Mouse (Mus musculus) limb, embryonic 11.5 days (tissue): ENCODE results near the gene Cmtr1. TPM values are rescaled to one million over a fixed set of nuclear protein-coding genes. Genes with fewer than 3 reads are reported as not detected.
"Not testable (repeated sequence)": the region's sequence is repeated elsewhere in the genome, so short reads cannot be mapped to it uniquely, and the experiment has no call there.

Experiments used
- ATAC-seq: fragments of 200-750 bp; cut with Nextera tagmentation; 2 replicates; pipeline ENCODE4 v1.8.0; 2017; ENCODE audit warnings: low read depth; ENCODE audit not compliant: insufficient number of reproducible peaks, low FRiP score, low TSS enrichment
- DNase-seq: peaks from one replicate; pipeline ENCODE4 v3.0.0-alpha.2; 2015; ENCODE audit warnings: low spot score
- H3K27ac ChIP-seq: fragments of 300-500 bp; sonication (generic); replicated peaks from 2 replicates; pipeline ENCODE4 v1.5.1; 2014; ENCODE audit warnings: low read depth, mild to moderate bottlenecking, low read length
- H3K27me3 ChIP-seq: fragments of 300-500 bp; sonication (generic); 2 replicates; pipeline ENCODE4 v1.6.1; 2014; ENCODE audit warnings: mild to moderate bottlenecking, low read length, mixed read lengths; ENCODE audit not compliant: control insufficient read depth, insufficient read depth
- H3K36me3 ChIP-seq: fragments of 300-500 bp; sonication (generic); 2 replicates; pipeline ENCODE4 v1.6.1; 2014; ENCODE audit warnings: mild to moderate bottlenecking, low read length, moderate library complexity, mixed read lengths; ENCODE audit not compliant: control insufficient read depth, insufficient read depth
- H3K4me1 ChIP-seq: fragments of 300-500 bp; sonication (generic); 2 replicates; pipeline ENCODE4 v1.6.1; 2014; ENCODE audit warnings: low read length, mixed read lengths; ENCODE audit not compliant: control insufficient read depth, insufficient read depth
- H3K4me2 ChIP-seq: fragments of 300-500 bp; sonication (generic); 2 replicates; pipeline ENCODE4 v1.6.1; 2014; ENCODE audit warnings: low read depth, mild to moderate bottlenecking, moderate library complexity; ENCODE audit not compliant: severe bottlenecking
- H3K4me3 ChIP-seq: fragments of 300-500 bp; sonication (generic); 2 replicates; pipeline ENCODE4 v1.5.1; 2014; ENCODE audit warnings: low read depth, low read length
- H3K9ac ChIP-seq: fragments of 300-500 bp; sonication (generic); 2 replicates; pipeline ENCODE4 v1.6.1; 2014; ENCODE audit warnings: mild to moderate bottlenecking, low read length
- H3K9me3 ChIP-seq: fragments of 300-500 bp; sonication (generic); 2 replicates; pipeline ENCODE4 v1.6.1; 2016; ENCODE audit warnings: low read length; ENCODE audit not compliant: control insufficient read depth
- WGBS: fragments of 180-500 bp; shearing (Covaris S2); extraction: QIAGEN DNeasy Blood & Tissue Kit; methylation state at CpG from one replicate; pipeline ENCODE4 v1.1.7; 2014; 5-methylcytosine and 5-hydroxymethylcytosine counted together
- polyA plus RNA-seq: library from polyadenylated mRNA; unstranded; fragments of >200 nt; fragmentation: Nextera tagmentation; extraction: Ambion mirVana; gene quantifications from 2 replicates; pipeline ENCODE4 v1.2.1, GENCODE M21; 2014

Gene Cmtr1
- 117 and 125 TPM in 2 replicates for polyA plus RNA-seq

DNA sequence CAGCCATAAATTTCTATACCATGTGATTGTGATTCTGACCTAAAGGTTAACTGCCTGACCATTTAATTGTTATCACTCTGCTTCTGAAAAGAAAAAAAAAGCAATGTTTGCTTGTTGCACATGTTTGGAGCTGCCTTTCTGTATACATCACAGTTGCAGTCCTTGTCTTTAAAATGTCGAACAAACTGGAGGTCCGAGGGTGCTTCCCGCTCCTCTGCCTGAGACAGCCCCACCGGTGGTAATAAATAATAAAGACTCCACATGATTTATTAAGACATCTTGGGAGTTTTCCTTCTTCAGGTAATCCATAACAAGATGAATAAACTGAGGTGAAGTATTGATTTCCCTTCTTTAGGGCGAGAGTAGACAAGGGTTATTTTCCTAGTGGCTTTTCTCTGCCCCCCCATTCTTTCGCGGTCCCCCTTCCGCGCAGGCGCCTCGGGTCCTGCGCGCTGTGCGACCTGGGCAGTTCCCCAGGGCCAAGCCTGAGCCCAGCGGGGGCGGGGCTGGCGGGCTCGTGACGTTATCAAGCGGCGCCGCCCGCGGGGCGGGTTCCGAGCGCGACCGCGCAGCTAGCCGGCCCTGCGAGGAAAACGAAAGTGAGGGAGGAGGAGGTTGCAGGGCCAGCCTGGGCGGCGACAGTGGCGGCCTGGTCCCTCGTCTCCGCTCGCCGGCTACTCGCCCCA lies at the start of gene Cmtr1:
TSS of gene Cmtr1 (plus strand) at position 520 of the 686 bp plus-strand sequence.
- under 1% methylated on average over 41 of the region's 41 CpGs for WGBS
- Histone ChIP-seq H3K9me3 (no peaks in the 10 kb centered on the region), H3K4me1 (0 out of 2 replicates have a peak, but pooled peaks cover 4% of the 10 kb centered on the region), H3K27ac (peak within 1 kb of the TSS; percentile 80), H3K27me3 (no peaks in the 10 kb centered on the region), H3K36me3 (0 out of 2 replicates have a peak, but pooled peaks cover 2% of the 10 kb centered on the region), H3K4me2 (peak within 1 kb of the TSS; percentile 75), H3K9ac (peak within 1 kb of the TSS; percentile 96), H3K4me3 (peak within 1 kb of the TSS; percentile 99)
- peak; percentile 97 for DNase-seq
- peak; percentile 95 for ATAC-seq

DNA sequence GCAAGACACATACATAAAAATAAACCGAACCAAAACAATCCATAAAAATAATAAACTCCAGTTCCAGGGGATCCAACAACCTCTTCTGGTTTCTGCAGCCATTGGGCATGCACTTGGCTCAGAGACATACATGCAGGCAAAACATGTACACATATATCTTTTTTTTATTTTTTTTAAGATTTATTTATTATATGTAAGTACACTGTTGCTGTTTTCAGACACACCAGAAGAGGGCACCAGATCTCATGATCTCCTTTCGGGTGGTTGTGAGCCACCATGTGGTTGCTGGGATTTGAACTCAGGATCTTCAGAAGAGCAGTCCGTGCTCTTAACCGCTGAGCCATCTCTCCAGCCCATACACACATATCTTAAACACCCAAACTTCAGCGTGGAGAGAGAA lies 46.9 kb upstream of the Cmtr1 start:
- not testable (repeated sequence) for H3K4me3 ChIP-seq, H3K9me3 ChIP-seq, H3K36me3 ChIP-seq, H3K27me3 ChIP-seq, H3K4me1 ChIP-seq, DNase-seq, ATAC-seq, H3K9ac ChIP-seq, H3K27ac ChIP-seq, H3K4me2 ChIP-seq
- WGBS, result 88% methylated on average over 5 of the region's 5 CpGs

DNA sequence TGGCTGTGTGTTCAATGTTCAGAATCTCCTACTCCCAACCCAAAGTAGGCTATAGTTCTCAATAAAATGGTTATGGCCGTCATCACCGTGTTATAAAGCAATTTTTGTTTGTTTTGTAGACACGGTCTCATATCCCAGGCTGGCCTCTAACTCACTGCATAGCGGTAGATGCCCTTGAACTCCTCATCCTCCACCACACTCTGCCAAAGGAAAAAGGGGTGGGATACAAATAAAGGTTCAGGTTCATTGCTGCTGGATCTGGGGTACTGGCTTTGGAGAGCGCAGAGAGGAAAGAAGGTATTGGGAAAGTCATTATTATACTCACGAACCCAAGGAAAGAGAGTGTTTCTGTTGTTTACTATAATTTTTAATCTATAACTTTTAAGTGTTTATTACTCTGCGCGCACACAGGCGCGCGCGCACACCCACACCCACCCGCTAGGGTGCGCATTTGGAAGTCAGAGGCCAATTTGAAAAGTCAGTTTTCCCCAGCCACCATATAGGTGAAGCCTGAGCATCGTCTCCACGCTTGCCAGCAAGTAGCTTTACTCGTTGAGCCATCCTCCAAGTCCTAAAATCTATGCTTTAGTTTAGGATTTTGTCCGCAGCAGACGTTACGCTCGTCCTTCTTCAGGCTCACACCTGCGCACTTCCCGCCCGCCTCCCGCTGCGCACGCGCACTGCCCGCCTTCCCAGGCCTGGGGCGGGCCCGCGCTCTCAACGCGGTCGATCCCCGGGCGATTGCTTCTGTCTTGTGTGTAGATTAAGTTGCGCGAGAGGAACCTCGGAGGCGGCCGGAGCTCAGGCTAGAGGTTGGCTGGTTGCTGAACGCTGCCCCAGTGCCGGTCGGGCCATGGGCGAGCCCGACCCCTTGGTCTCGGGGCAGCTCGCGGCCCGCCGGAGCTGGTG lies 46.0 kb upstream of the Cmtr1 start, which contains the start of the genes Rnf8 and Gm28043:
TSS of gene Rnf8 (plus strand) at position 676 of the 909 bp plus-strand sequence.
TSS of gene Gm28043 (plus strand) at position 762 of the 909 bp plus-strand sequence.
- Histone ChIP-seq H3K4me3 (peak within 1 kb of the TSS; percentile 97), H3K36me3 (no peaks in the 10 kb centered on the region; the same call in 1 of the 2 replicates), H3K27me3 (no peaks in the 10 kb centered on the region), H3K4me2 (peak within 1 kb of the TSS; percentile 90), H3K27ac (peak within 1 kb of the TSS; percentile 95), H3K4me1 (peaks cover 10% of the 10 kb centered on the region; the same call in 1 of the 2 replicates), H3K9me3 (no peaks in the 10 kb centered on the region), H3K9ac (peak within 1 kb of the TSS; percentile 98)
- peak; percentile 96 for DNase-seq
- WGBS, result 2% methylated on average over 52 of the region's 52 CpGs
- ATAC-seq, result peak; percentile 87

DNA sequence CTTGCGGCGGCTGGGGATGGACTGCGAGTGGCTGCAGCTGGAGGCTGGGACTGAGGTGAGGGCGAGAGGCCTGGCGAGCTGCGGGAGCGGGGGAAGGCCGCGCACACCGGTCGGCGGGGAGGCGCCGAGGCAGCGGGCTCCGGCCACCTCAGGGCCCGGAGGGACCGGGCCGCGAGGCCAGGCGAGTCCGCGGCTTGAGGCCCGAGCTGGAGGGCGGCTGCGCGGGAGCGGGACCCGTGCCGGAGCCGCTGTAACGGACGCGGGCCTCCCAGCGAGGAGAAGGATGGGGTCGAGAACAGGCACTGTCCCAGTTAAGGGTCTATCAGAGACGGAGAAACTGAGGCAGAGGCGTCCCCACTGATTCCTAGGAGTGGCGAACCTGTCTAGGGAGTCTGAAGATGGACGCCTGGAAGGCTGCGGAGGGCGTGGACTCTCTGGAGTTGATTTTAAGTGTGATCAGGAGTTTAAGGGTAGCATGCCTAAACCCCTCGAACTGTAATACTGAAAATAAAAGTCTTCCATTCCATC lies 45.3 kb upstream of the Cmtr1 start:
- peaks cover 2% of the 10 kb centered on the region; the same call in 1 of the 2 replicates for H3K36me3 ChIP-seq
- H3K9me3 ChIP-seq, result no peaks in the 10 kb centered on the region
- under 1% methylated on average over 41 of the region's 43 CpGs for WGBS
- H3K27ac ChIP-seq, result peak overlapping the region; percentile 95
- peak overlapping the region; percentile 90 for H3K4me2 ChIP-seq
- H3K4me1 ChIP-seq, result peaks cover 10% of the 10 kb centered on the region; the same call in 1 of the 2 replicates
- peak overlapping the region; percentile 97 for H3K4me3 ChIP-seq
- ATAC-seq, result peak; percentile 9; the same call in 1 of the 2 replicates
- no peaks in the 10 kb centered on the region for H3K27me3 ChIP-seq
- H3K9ac ChIP-seq, result peak overlapping the region; percentile 98
- DNase-seq, result peak; percentile 48

DNA sequence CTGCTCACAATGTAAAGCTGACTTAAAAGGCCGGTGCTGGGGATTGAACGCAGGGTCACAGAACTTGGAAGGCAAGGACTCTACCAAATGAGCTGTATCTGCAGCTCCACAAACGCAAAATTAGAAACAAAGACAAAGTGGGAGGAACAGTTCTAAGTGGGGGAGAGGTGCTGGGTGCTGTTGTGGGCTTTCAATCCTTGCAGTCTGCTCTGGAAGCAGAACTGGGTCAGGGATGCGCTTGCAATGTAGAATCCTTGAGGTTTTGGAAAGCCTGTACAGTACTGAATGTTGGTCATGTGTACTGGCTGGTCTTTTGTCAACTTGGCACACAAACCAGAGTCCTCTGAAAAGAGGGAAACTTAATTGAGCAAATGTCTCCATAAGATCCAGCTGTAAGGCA lies 44.8 kb upstream of the Cmtr1 start:
- no peak for DNase-seq
- H3K9me3 ChIP-seq, result no peaks in the 10 kb centered on the region
- WGBS, result 12% methylated on average over 4 of the region's 4 CpGs
- no peak for ATAC-seq
- peak overlapping the region; percentile 90 for H3K4me2 ChIP-seq
- peaks cover 10% of the 10 kb centered on the region; the same call in 1 of the 2 replicates for H3K4me1 ChIP-seq
- peak overlapping the region; percentile 98 for H3K9ac ChIP-seq
- peaks cover 2% of the 10 kb centered on the region; the same call in 1 of the 2 replicates for H3K36me3 ChIP-seq
- no peaks in the 10 kb centered on the region for H3K27me3 ChIP-seq
- H3K27ac ChIP-seq, result no peak overlapping the region
- H3K4me3 ChIP-seq, result peak overlapping the region; percentile 97

DNA sequence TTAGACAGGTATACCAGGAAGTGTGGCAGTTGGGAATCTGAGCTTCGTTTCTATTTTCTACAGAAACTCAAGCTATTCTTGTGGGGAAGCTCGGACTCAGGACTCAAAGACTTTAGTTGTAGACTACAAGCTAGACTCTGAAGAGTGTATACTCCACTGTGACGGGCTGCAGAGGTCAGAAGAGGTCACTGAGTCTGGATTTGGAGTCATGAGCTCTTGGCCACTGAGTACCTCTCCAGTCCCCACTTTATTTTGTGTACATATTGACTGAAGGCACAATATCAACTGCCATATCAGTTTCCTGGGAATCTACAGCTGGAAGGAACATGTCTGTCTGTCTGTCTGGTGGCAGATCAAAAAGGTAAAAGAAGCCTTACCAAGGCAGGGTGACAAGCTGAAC lies 41.2 kb upstream of the Cmtr1 start:
- no peaks in the 10 kb centered on the region for H3K27me3 ChIP-seq
- H3K4me2 ChIP-seq, result no peak overlapping the region
- no peak overlapping the region for H3K4me3 ChIP-seq
- H3K9ac ChIP-seq, result no peak overlapping the region
- H3K36me3 ChIP-seq, result peaks cover 17% of the 10 kb centered on the region
- no peak for ATAC-seq
- no peaks in the 10 kb centered on the region for H3K9me3 ChIP-seq
- DNase-seq, result no peak
- H3K4me1 ChIP-seq, result peaks cover 10% of the 10 kb centered on the region; the same call in 1 of the 2 replicates
- H3K27ac ChIP-seq, result no peak overlapping the region
- WGBS, result 86% methylated on average over 3 of the region's 3 CpGs

DNA sequence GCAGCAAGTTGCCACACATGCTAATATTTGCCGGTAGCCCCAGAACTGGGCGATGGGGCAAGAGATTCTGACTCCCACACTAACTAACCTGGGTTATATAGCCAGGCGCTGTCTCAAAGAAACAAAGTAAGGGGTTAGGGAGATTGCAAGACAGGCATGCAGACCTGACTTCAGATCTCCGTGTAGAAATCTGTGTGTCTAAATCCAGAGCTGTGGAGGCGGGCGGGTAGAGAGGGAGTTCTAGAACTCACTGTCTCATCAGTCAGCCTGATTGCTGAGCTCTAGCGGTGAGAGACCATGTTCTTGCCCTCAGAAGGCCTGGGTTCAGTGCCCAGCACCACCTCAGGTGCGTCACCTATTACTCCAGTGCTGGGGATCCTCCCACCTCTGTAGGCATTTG lies 36.9 kb upstream of the Cmtr1 start:
- no peak overlapping the region for H3K27ac ChIP-seq
- H3K4me2 ChIP-seq, result no peak overlapping the region
- H3K4me1 ChIP-seq, result no peaks in the 10 kb centered on the region
- no peaks in the 10 kb centered on the region for H3K27me3 ChIP-seq
- no peak overlapping the region for H3K4me3 ChIP-seq
- ATAC-seq (no peak), DNase-seq (no peak)
- no peaks in the 10 kb centered on the region for H3K9me3 ChIP-seq
- peaks cover 33% of the 10 kb centered on the region for H3K36me3 ChIP-seq
- WGBS, result 92% methylated on average over 8 of the region's 8 CpGs
- H3K9ac ChIP-seq, result no peak overlapping the region

DNA sequence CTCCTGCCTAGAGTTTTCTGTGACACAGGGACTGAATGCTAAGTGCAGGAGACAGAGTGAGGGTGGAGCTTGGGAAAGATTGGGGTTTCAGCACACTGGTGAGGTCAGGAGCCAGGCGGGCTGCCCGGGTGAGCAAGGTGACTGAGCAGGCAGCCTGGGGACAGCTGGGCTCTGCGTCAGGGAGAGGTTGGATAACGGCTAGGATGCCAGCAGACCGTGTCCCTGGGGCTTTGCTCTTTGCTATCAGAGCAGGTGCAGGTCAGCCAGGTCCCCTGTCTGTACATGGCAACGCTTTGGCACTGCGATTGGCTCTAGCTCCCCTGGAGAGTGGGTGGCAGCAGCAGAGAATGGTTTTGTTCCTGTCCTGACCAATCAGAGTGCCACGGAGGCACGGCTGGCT lies 33.1 kb upstream of the Cmtr1 start:
- 95% methylated on average over 9 of the region's 9 CpGs for WGBS
- Histone ChIP-seq H3K9me3 (no peaks in the 10 kb centered on the region), H3K27ac (no peak overlapping the region), H3K4me1 (no peaks in the 10 kb centered on the region), H3K27me3 (no peaks in the 10 kb centered on the region), H3K36me3 (peaks cover 33% of the 10 kb centered on the region), H3K4me3 (no peak overlapping the region), H3K9ac (no peak overlapping the region), H3K4me2 (no peak overlapping the region)
- ATAC-seq, result no peak
- no peak for DNase-seq
